Mouse (Mus musculus): Measurements from ENCODE around the gene Crkl.

Crkl gene

GRCm38 (mm10) chr16:17528276-17528675, 76.5 kb downstream of the Crkl start:
- no peak for DNase-seq (ENCODE audit: low read depth, low spot score)

- DNase-seq (ENCODE audit: low read depth, low spot score) = no peak
Observed at GRCm38 (mm10) chr16:17529981-17530586, 78.3 kb downstream of the Crkl start.

- peak; percentile 93 for DNase-seq (ENCODE audit: low read depth, low spot score)
Observed at GRCm38 (mm10) chr16:17530640-17531288, 79.0 kb downstream of the Crkl start, which contains the start of gene Thap7. TSS of gene Thap7 (minus strand) at chr16:17531136.

- DNase-seq (ENCODE audit: low read depth, low spot score) = no peak
Observed at GRCm38 (mm10) chr16:17532271-17532670, 80.5 kb downstream of the Crkl start.

- DNase-seq (ENCODE audit: low read depth, low spot score) = no peak
Observed at GRCm38 (mm10) chr16:17532676-17533329, 81.0 kb downstream of the Crkl start.

- DNase-seq (ENCODE audit: low read depth, low spot score) = no peak
Observed at GRCm38 (mm10) chr16:17536584-17536983, 84.8 kb downstream of the Crkl start.

Measured in c-Kit-negative CD71-positive TER-119-positive erythroid progenitor cells, embryonic 14.5 days (primary cell).